Mouse (Mus musculus): Measurements from ENCODE around the gene Dctn2.
A peak's percentile ranks its signal among the peaks of the same experiment; 100 is the strongest.

The Dctn2 gene

GRCm38 (mm10) chr10:127266112-127267091 is at the start of gene Dctn2:
Gene Dctn2 (plus strand): TSS chr10:127266368.
- peak; percentile 84 for DNase-seq (ENCODE audit: low read depth, low spot score)

- no peak for DNase-seq (ENCODE audit: low read depth, low spot score)
These were observed 49.7 kb upstream of the Dctn2 start for GRCm38 (mm10) chr10:127216456-127216855.

DNA sequence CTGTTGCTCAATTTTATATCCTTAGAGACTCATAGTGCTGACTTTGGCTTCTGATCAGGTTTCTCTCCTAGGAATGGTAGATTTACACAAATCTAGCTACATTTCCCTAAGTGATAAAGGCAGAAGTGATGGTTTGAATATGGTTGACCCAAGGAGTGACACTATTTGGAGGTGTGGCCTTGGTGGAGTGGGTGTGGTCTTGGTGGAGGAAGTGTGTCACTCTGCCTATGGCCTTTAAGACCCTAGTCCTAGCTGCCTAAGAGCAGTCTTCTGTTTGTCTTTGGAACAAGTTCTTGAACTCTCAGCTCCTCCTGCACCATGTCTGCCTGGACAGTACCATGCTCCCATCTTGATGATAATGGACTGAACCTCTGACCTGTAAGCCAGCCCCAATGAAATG is 49.0 kb upstream of the Dctn2 start:
- DNase-seq (ENCODE audit: low read depth, low spot score): no peak

DNA sequence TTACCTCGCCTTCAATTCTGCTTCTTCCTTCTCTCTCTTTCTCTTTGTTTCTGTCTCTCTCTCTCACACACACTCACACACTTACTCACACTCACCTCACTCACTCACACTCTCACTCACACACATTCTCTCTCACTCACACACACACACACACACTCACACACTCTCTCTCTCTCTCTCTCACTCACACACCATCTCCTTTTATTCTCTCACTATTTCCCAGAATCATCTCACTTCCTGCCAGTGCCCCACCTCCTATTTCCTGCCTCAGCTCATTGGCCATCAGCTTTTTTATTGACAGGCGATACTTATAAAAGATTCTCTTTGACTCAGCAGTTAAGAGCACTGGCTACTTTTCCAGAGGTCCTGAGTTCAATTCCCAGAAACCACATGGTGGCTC is 47.8 kb upstream of the Dctn2 start:
- no peak for DNase-seq (ENCODE audit: low read depth, low spot score)

GRCm38 (mm10) chr10:127225213-127225612 is 41.0 kb upstream of the Dctn2 start:
- DNase-seq (ENCODE audit: low read depth, low spot score): no peak

DNA sequence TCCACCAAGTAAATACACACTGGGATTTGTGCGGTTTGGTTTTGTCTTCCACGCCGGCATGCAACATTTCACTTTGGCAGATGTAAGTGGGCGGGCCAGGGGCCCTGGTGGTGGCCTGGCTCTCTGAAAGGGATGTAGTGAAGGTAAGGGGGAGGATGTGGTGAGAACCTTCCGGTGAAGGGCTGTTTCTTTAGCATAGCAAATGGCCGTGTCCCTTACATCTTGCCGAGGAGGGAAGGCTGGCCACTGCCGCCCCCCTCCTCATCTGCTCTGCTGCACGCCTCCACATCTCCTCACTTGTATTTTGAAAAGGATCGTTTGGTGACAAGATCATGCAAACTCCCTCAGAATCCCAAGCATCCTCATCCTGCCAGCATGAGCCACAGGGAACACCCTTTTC is 40.4 kb upstream of the Dctn2 start:
- DNase-seq (ENCODE audit: low read depth, low spot score): no peak

GRCm38 (mm10) chr10:127226318-127226895 is 39.8 kb upstream of the Dctn2 start:
- no peak for DNase-seq (ENCODE audit: low read depth, low spot score)

- DNase-seq (ENCODE audit: low read depth, low spot score): no peak
These were observed 39.0 kb upstream of the Dctn2 start for GRCm38 (mm10) chr10:127227163-127227562.

- DNase-seq (ENCODE audit: low read depth, low spot score): peak; percentile 53
These were observed 37.3 kb upstream of the Dctn2 start for GRCm38 (mm10) chr10:127228897-127229296.

- no peak for DNase-seq (ENCODE audit: low read depth, low spot score)
These were observed 35.5 kb upstream of the Dctn2 start for GRCm38 (mm10) chr10:127230693-127231092.

DNA sequence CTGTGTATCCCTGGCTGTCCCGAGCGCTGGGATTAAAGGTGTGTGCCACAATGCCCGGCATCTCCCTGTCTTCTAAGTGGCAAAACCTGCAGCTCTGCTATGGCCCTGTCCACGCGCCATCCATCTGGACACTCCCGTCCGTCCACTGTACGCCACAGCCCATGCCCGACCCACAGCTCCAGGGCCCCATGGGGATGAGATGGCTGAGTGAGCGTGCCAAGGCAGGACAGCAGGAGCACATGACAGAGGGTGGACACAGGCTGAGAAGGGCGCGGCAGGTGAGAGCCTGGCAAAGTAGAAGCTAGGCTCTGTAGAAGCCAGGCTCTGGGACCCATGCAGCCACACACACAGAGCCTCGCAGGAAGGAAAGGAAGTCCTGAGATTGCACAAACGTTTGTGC is 34.4 kb upstream of the Dctn2 start:
- DNase-seq (ENCODE audit: low read depth, low spot score): no peak

DNA sequence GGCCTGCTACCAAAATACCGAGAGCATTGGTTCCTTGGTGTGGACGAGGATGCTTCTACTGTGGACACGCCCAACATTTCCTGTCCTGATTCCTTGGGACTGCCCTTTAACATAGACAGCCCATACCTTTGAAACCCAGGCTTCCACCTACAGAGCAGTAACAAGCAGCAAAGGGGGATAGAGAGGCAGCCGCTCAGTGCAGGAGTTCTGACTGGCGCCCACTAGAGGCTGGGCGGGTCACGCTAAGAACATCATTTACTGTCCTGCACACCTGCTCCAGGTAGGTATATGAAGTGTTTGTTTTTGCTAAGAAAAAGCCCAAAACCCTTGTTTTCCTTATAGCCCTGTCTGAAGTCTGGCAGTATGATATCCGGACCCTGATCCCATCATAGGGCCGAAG is 33.0 kb upstream of the Dctn2 start:
- DNase-seq (ENCODE audit: low read depth, low spot score): no peak

DNA sequence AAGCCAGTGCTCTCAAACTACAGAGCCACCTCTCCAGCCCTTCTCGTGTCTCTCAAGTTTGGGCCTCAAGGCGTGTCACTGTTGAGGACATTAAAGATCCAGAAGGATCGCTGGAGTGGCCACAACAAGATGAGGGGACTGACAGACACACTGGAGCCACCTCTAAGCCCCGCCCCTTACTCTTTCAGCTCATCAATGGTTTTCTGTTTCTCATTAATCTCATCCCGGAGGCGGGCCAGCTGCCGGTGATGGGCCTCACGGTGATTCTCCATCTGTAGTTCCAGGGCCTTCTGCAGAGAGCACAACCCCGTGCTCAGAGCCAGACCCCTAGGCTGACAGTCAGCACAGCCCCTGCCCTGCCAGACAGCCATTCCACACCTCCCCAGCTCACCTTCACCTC is 29.6 kb upstream of the Dctn2 start:
- no peak for DNase-seq (ENCODE audit: low read depth, low spot score)

DNA sequence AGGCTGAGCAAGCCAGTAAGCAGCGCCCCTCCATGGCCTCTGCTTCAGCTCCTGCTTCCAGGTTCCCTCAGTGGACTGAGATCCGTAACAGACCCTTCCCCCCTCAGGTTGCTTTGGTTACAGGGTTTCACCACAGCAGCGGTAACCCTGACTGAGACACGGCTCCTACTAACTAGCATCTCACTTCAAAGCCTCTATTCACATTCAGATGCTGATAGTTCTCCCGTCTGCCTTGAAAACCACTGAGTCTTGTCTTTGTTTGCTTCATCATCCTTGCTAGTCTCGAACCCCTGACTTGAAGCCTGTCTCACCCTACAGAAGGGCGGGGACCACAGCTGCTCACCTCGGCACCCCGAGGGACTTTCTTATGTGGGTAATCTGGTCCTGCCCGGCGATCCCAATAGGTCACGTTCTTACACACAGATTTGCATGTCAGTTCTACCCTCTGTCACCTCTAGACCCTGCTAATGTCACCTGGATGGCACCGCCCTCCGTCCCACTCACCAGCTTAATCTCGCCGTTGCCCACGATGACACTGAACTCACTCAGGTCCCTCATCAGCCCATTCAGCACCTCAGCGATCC is 27.8 kb upstream of the Dctn2 start:
- DNase-seq (ENCODE audit: low read depth, low spot score): no peak

DNA sequence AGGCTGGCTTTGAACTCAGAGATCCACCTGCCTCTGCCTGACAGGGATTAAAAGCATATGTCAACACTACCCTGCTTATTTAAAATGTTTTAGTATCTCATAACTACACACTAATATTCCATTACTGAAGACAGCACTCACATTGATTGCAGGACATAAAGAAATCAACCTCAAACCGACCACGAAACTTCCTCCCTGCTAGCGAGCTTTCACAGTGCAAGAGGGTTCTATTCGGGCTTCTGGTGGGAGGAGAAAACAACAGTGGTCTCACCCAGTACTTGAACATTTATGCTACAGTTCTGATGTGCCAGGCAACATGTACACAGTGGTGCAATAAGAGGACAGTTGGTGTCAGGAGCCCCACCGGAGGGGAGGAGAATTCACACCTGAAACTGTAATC is 15.4 kb upstream of the Dctn2 start:
- no peak for DNase-seq (ENCODE audit: low read depth, low spot score)

GRCm38 (mm10) chr10:127255625-127256345 is 10.4 kb upstream of the Dctn2 start:
- DNase-seq (ENCODE audit: low read depth, low spot score): no peak

DNA sequence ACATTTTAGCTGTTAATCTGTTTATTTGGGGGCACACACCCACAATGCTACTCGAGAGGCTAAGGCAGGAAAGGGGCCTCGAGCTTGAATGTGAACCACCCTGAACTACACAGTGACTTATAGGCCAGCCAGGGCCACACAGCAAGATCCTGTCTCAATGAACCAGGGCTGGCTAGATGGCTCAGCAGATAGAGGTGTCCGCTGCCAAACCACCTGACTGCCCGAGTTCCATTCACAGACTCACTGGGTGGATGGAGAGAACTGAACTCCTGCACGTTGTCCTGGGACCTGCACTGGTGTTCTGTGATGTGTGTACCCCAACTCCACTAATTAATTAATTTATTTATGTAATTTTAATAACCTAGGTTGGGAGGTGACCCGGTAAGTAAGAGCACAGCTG is 8.4 kb upstream of the Dctn2 start:
- no peak for DNase-seq (ENCODE audit: low read depth, low spot score)

GRCm38 (mm10) chr10:127258489-127258888 is 7.7 kb upstream of the Dctn2 start:
- DNase-seq (ENCODE audit: low read depth, low spot score): no peak

- no peak for DNase-seq (ENCODE audit: low read depth, low spot score)
These were observed 4.2 kb upstream of the Dctn2 start for GRCm38 (mm10) chr10:127261706-127262547.

- DNase-seq (ENCODE audit: low read depth, low spot score): no peak
These were observed 3.4 kb upstream of the Dctn2 start, which contains the start of gene Kif5a for GRCm38 (mm10) chr10:127262548-127263398. Gene Kif5a (minus strand): TSS chr10:127263348.
